8 mouse cellular contexts compared by ENCODE assay signal in the genomic region with DNA sequence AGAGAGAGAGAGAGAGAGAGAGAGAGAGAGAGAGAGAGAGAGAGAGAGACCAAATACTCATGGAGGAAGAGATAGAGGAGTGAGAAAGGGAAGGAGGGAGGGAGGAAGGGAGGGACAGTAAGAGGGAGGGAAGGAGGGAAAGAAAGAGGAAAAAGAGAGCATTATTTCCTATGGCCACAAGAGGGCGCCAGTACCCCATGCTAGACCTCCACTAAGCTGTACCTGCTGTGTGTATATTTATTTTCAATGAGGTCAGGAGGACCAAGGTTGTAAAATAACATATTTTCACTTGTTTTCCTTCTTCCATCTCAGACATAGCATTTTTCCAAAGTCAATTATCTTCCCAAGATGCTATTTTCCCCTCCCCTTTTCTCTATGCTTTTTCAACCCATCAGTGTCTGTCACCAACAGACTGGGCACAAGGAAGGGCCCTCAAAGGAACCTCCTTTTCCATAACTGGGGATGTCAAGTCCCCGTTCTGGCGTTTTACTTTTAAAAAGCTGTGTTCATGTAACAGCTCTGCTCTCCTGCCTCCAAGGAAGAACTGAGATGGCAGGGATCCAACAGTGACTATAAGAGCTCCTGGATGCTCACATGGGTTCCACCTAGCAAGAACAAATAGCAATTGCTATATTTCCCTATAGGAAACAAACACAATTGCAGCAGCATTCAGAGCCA.
A peak's percentile ranks its signal among the peaks of the same experiment; 100 is the strongest.
DNase-seq lines count a peak whose midpoint lies in the region; ATAC-seq and TF ChIP-seq lines count a peak whose summit lies in the region.

No protein-coding gene starts in this region.

- no peaks in the 10 kb centered on the region for H3K9me3 ChIP-seq in embryonic facial prominence, embryonic 14.5 days (ENCODE audit: control insufficient read depth, low read length)
- no peaks in the 10 kb centered on the region for H3K9me3 ChIP-seq in stomach, postnatal 0 days (ENCODE audit: control insufficient read depth, low read length)

- peak; percentile 39; the same call in 1 of the 2 replicates for ATAC-seq in embryonic facial prominence, embryonic 14.5 days (ENCODE audit: low read depth)
- ATAC-seq in megakaryocyte progenitor cell, adult 5-6 weeks (replicated peaks; ENCODE audit: poor library complexity) = peak; percentile 85
- no peak for ATAC-seq in stomach, postnatal 0 days (ENCODE audit: low FRiP score, low TSS enrichment)

- no peak overlapping the region for H3K4me2 ChIP-seq in embryonic facial prominence, embryonic 14.5 days (ENCODE audit: low read depth, low read length)
- H3K4me2 ChIP-seq in stomach, postnatal 0 days (replicated peaks; ENCODE audit: low read depth) = no peak overlapping the region

- 14% methylated on average over 3 of the region's 3 CpGs for WGBS in embryonic facial prominence, embryonic 14.5 days
- WGBS in stomach, postnatal 0 days = 13% methylated on average over 3 of the region's 3 CpGs

- no peaks in the 10 kb centered on the region for H3K27me3 ChIP-seq in embryonic facial prominence, embryonic 14.5 days (replicated peaks; ENCODE audit: control insufficient read depth, insufficient read depth, low read length)
- H3K27me3 ChIP-seq in stomach, postnatal 0 days (ENCODE audit: control insufficient read depth, insufficient read depth, low read length) = no peaks in the 10 kb centered on the region

- H3K4me1 ChIP-seq in embryonic facial prominence, embryonic 14.5 days (ENCODE audit: control insufficient read depth, insufficient read depth, low read length) = no peaks in the 10 kb centered on the region
- no peaks in the 10 kb centered on the region for H3K4me1 ChIP-seq in stomach, postnatal 0 days (replicated peaks; ENCODE audit: control insufficient read depth, insufficient read depth)

- H3K36me3 ChIP-seq in embryonic facial prominence, embryonic 14.5 days (ENCODE audit: control insufficient read depth, insufficient read depth, low read length) = no peaks in the 10 kb centered on the region
- no peaks in the 10 kb centered on the region for H3K36me3 ChIP-seq in stomach, postnatal 0 days (ENCODE audit: control insufficient read depth, insufficient read depth, low read length)

- no peak overlapping the region for H3K27ac ChIP-seq in embryonic facial prominence, embryonic 14.5 days (replicated peaks; ENCODE audit: low read depth, low read length)
- no peak overlapping the region for H3K27ac ChIP-seq in stomach, postnatal 0 days (replicated peaks)

- H3K4me3 ChIP-seq in embryonic facial prominence, embryonic 14.5 days (ENCODE audit: low read depth, low read length) = no peak overlapping the region
- H3K4me3 ChIP-seq in stomach, postnatal 0 days (ENCODE audit: low read depth, low read length) = no peak overlapping the region

- H3K9ac ChIP-seq in embryonic facial prominence, embryonic 14.5 days (ENCODE audit: low read depth, low read length) = no peak overlapping the region
- H3K9ac ChIP-seq in stomach, postnatal 0 days (ENCODE audit: low read length) = no peak overlapping the region

- no peak for TF ChIP-seq EP300 in stomach, postnatal 0 days (optimal IDR thresholded peaks at IDR 0.05)

- peak; percentile 94 for TF ChIP-seq CTCF in stomach, postnatal 0 days (IDR thresholded peaks at IDR 0.05; ENCODE audit: low read depth)

- peak; percentile 30 to 78 for DNase-seq in adrenal gland, adult (ENCODE audit: inconsistent age in 2 of 2, low spot score in 1 of 2)
- no peak for DNase-seq in adrenal gland, postnatal 4 days (ENCODE audit: low spot score in 2 of 2)
- peak; percentile 9 for DNase-seq in thymus, postnatal 14 days
- no peak for DNase-seq in thymus, adult 18-20 months
- DNase-seq in embryonic facial prominence, embryonic 14.5 days (ENCODE audit: low spot score) = no peak
- DNase-seq in kidney, adult 8-10 months = peak; percentile 6 to 28
- DNase-seq in stomach, postnatal 0 days (ENCODE audit: low spot score) = peak; percentile 48

Comparison
In these comparisons a context has a peak if more than half of its experiments do, and no peak if none do; other contexts are left out.
1. DNase-seq: peak in adrenal gland, adult (2 of 2), thymus, postnatal 14 days (single experiment), kidney, adult 8-10 months (2 of 2) and stomach, postnatal 0 days (single experiment); none in adrenal gland, postnatal 4 days (0 of 2), thymus, adult 18-20 months (0 of 2) and embryonic facial prominence, embryonic 14.5 days (single experiment).